Mouse (Mus musculus) CH12.LX (cell line): ENCODE results near the gene Gm10142.

Experiments
- BHLHE40 ChIP-seq: IDR thresholded peaks from 2 replicates; pipeline ENCODE4 v1.6.1; 2011; ENCODE audit warnings: mild to moderate bottlenecking, low read depth, low read length, improper control_type of control experiment
- ETS1 ChIP-seq: conservative IDR thresholded peaks from 2 replicates; pipeline ENCODE4 v1.6.1; 2012; ENCODE audit warnings: low read depth, mild to moderate bottlenecking, inconsistent platforms, low read length, improper control_type of control experiment, moderate library complexity
- POLR2A ChIP-seq: IDR thresholded peaks from 2 replicates; pipeline ENCODE4 v1.6.1; 2011; ENCODE audit warnings: low read depth, mild to moderate bottlenecking, improper control_type of control experiment, low read length
- TCF12 ChIP-seq: IDR thresholded peaks from 2 replicates; pipeline ENCODE4 v1.6.1; 2014; ENCODE audit warnings: low read depth, mild to moderate bottlenecking, inconsistent platforms, low read length, improper control_type of control experiment

GRCm38 (mm10) chr10:77726186-77726585 is 10.6 kb downstream of the Gm10142 start, which contains the start of gene Gm10100:
- TF ChIP-seq POLR2A (no peak), TCF12 (no peak), BHLHE40 (no peak), ETS1 (no peak)
